Mouse (Mus musculus) telencephalon, adult 2 months (tissue): ENCODE measurements around the gene Top2a.

Experiments used
- DNase-seq: peaks from one replicate; pipeline ENCODE4 v3.0.0-alpha.2; 2011; ENCODE audit warnings: low read depth, low spot score

Top2a gene

GRCm38 (mm10) chr11:98949958-98950460 is 74.0 kb downstream of the Top2a start:
- DNase-seq, result no peak

GRCm38 (mm10) chr11:98949242-98949957 is 74.6 kb downstream of the Top2a start:
- no peak for DNase-seq

GRCm38 (mm10) chr11:98947969-98948569 is 75.9 kb downstream of the Top2a start:
- DNase-seq, result no peak

- DNase-seq, result no peak
Observed at GRCm38 (mm10) chr11:98945605-98945977, 78.4 kb downstream of the Top2a start.

GRCm38 (mm10) chr11:98944897-98945604 is 78.9 kb downstream of the Top2a start:
- DNase-seq, result no peak

GRCm38 (mm10) chr11:98943741-98944461 is 80.1 kb downstream of the Top2a start:
- no peak for DNase-seq
